Mouse (Mus musculus): ENCODE results near the gene Prkg1.
"Not testable (repeated sequence)": the region's sequence is repeated elsewhere in the genome, so short reads cannot be mapped to it uniquely, and the experiment has no call there.

Prkg1 gene

DNA sequence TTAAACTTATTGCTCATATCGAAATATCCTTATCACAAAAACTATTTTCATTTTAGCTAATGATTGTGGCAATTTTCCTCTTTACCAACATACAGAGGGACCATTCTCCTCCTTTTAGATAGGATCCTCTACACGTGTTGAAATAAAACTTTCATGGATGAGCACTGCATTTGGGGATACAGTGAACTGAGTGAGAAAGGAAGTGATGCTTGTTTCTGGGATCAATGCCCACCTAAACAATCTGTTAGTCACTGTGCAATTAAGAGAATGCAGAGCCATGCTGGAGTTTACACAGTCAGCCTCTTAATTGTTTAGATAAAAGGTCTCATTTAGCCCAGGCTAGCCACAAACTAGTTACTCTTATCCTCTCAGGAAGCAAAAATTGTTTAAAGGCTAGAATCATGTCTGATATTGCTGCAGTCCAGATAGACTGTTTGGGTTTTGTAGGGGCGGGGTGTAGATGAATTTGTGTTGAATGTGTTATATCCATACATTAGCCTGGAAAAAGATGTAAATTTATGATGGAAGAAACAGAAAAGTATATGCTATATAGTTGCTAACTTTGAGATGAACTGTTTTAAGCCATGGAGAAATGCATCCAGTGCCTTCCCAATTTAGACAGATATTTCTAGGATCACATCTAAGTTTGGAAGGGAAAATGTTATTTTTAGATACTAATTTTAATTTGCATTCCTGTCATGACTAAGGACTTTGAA, 1151.5 kb downstream of the Prkg1 start:
- no peak for DNase-seq (ENCODE audit: low spot score)

DNA sequence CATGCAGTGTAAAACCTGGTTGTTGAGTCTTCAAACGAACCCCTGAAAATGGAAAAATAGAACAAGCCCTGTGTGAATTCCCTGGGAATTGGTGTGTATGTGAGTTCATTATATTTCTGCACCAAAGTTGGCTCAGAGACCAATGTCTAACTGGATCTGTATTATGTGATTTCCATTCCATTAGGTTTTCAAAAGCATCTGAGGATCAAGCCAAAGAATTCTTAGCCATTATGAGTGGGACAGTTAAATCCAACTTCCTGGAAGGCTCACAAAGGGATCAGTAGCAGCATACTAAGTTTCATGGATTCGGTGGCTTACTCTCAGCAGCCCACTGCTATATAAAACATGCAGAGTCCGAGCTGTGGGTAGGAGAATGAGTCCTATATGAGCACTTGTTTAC, 1178.5 kb downstream of the Prkg1 start:
- no peak for DNase-seq (ENCODE audit: low spot score)

DNA sequence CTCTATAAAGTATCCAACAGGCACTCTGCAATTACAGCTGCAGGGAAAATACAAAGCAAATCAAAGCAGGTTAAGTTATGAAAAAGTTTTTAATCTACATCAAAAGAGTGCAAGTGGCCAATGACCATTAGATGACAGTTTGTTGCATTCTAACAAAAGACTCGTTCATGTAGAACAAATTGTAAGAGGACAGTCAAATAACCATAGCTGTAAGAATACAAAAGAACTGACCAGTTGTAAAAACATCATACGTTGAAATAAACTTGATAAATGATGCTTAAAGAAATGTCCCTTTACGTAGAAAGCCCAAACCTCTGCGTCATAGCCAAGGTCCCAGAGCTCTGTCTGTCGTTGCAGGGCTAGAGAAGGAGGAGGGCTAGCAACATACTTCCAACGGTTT, 1200.3 kb downstream of the Prkg1 start:
- DNase-seq (ENCODE audit: low spot score): no peak

DNA sequence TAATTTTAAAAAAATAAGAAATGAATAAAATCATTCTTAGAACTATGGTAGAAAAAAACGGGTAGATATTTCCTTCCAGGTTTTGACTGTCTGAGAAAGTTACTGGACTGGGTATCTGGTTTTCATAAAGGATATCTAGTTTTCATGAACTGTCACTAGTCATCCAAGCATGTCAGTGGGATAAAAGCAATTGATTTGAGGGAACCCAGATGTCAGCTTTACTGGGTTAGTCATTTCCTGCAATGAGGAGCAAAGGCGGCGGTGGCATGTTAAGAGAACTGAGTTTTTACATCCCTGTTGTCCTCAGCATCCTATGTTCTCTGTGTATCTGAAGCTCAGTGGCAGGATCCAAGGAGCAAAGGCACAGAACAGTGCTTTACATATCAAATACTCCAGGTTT, 1201.0 kb downstream of the Prkg1 start:
- no peak for DNase-seq (ENCODE audit: low spot score)

DNA sequence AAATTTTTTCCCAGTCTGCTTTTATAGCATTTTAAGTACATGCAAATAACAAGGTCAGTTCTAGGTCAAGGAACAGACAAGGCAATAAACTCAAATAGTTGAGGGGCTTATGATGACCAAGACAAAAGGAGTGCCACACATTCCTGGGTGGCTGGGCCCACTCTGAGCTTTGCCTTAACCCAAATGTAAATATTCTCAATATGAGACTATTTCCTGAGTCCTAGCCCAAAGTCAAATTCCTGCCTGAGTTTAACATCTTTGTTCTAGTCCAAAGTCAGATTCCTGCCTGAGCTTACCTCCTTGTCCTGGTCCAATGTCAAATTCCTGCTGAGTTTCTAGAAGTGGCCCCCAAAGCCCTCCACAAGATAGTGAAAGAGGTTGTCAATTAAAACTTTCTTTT, 1206.8 kb downstream of the Prkg1 start:
- no peak for DNase-seq (ENCODE audit: low spot score)

DNA sequence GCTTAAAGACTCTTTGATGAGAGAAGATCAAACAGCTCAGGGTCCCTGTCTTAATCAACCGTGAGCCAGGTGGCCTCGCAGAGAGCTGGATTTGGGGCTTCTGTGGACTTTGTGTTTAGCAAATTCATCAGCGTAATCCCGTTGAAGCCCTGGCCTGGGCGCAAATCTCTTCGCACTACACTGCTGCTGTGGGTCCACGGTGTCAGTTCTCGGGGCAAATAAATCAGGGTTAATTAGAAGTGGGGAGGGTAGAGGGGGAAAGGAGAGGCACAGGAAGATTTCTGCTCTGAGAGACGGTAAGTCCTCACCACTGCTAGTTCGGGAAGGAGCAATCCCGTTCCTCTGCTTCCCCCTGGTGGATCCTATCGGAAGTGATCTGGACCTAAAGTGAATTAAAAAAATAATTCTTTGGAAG, 1210.4 kb downstream of the Prkg1 start:
- DNase-seq (ENCODE audit: low spot score): peak; percentile 71

DNA sequence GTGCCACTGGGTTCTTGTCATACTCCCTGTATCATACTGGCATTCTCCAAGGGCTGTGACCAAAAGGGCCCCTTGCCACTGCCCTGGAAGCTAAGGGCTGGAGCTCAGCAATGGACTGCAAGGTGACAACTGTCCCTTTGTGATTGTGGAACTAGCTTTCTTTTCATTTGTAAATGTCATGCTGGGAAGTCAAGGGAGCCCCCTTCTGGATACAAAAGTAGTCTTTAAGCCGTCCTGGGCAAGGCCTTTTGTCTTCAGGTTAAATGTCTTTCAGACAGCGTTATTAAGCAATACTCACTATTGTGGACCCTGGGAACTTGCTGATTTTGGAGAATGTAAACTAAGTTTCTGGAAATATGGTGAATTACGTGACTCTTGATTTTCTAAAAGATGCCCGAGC, 1211.1 kb downstream of the Prkg1 start:
- no peak for DNase-seq (ENCODE audit: low spot score)

DNA sequence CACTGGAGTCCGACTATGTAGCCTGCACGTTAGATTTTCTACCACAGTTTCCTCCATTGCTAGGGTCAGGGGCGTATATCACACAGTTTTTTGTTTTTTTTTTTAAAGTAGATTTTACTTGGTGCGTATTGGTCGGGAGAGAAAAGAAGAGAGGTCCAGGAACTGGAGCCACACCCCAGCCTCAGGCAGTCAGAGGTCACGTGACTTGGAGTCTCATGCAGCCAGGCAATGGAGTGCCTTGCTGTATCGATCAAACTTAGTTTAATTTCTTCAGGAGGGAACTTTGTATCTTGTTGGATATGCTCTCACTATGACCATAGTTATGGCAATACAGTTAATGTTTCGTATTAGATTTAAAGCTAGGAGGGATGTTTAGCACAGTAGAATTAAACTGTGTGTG, 1212.6 kb downstream of the Prkg1 start:
- no peak for DNase-seq (ENCODE audit: low spot score)

DNA sequence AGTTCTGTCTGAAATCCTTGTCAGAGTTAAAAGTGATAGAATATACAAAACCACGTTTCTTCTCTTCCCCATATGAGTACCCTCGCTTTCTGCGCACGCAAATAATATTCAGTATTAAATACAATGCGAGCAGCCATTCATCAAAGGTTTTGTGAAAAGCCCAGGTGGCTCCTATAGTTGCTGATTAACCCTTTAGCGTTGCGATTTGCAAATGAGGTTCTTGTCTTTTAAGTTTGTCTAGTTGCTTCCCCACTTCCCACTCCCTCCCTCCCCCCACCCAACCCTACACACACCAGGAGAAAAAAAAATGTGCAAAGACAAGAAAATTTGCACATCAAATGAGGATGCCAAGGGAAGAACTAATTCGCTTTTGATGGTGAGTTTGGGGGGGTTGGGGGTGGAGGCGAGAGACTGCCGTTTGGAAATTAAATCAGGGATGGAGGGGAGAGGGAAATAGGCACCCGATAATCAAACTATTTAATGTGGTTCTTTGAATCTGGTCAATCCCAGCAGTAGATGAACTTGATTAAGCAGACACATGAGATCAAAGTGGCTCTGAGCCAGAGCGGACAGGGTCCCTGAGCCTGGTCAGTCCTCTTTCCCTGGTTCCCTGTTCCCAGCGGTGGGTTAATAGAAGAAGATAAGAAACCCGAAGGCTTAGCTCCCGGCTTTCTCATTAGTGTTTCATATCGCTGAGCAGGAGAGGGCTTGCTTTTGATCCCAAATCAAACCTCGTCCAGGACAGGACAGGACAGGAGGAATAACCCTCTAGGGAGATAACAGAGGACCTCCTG, 1214.8 kb downstream of the Prkg1 start:
- DNase-seq (ENCODE audit: low spot score): no peak

DNA sequence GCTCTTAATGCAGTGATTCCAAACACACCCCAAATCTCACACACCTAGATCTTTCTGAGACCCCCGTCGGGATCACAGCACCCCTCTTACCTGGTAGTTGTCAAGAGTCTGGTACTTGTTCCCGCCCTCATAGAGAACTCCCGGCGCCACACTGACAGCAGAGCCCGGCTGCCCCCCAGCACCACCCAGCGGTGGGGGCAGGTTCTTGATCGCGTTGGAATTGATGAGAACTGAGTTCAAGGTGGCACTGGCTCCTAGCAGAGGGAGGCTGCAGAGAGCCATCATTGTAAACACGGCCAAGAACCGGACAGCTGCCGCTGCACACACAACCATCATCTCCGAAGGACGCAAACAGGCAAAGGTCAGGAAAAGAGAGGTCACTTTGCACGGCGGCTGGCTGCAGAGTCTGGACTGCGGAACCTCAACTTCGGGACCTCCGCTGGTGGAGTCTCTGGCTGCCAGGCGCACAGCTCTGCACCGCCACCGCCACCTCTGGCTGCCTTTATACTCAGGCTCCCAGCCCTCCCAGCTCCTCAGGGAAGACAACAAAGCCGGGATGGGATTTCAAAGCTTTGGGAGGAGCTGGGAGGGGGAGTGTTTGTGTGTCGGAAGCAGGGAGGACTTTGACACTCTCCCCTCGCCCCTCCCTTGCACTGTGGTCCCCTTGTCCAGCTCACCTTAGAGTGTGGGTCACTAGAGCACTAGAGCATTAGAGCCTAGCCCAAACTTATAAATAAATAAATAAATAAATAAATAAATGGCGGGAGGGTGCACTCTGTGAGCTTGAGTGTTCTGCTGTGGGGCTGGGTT, 1215.6 kb downstream of the Prkg1 start, which contains the start of gene Dkk1:
Gene Dkk1, minus strand, starts transcription at position 622 of the 810 bp plus-strand sequence.
- no peak for DNase-seq (ENCODE audit: low spot score)

DNA sequence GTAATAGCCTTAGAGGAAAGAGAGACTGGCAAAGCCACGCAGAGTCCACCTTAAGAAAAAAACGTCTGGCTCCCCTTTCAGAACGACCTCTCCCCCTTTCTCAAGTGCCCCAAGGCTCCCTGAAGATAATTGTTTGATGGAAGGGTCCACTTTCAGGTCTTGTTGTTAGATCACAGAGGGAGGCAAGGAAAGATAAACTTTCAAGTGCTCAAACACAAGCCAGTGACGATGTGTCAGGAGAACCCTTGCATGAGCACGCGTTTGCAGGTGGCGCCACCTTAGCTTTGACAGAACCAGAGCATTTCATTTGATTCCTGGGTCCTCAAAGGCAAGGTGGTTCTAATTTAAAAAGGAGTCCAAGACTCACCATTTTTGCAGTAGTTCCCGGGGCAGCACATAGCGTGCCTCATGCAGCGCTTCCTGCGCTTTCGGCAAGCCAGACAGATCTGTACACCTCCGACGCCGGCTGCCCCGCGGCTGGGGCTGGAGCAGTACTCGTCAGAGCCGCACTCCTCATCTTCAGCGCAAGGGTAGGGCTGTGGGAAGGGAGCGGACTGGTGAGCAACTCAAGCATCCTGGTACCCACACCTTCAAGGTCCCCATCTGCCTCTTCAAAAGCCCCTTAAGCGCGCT, 1216.3 kb downstream of the Prkg1 start:
- no peak for DNase-seq (ENCODE audit: low spot score)

DNA sequence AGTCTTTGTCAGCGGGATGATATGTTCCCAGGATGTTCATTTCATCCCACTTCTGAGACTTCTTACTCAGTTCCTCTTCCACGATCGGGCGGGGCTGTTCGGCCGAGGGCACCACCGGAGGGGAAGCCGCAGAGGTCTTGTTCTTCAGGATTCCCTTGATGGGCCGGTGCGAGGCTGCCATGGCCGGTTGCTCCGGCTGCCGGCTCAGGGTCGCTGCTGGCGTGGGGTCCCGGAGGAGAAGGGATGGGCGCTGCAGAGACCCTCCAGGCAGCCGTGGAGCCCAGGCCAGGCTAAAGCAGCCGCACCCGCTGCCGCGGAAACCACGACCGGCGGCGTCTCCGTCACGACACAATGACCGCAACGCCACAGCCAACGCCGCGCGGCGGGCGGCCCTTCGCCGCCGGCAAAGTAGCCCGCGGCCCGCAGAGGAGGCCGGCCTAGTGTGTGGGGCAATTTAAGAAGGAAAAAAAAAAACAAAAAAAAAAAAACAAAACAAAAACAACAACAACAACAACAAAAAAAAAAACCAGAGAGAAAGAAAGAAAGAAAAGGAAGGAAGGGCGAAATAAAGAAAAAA, 1225.4 kb downstream of the Prkg1 start:
- not testable (repeated sequence) for DNase-seq (ENCODE audit: low spot score)

DNA sequence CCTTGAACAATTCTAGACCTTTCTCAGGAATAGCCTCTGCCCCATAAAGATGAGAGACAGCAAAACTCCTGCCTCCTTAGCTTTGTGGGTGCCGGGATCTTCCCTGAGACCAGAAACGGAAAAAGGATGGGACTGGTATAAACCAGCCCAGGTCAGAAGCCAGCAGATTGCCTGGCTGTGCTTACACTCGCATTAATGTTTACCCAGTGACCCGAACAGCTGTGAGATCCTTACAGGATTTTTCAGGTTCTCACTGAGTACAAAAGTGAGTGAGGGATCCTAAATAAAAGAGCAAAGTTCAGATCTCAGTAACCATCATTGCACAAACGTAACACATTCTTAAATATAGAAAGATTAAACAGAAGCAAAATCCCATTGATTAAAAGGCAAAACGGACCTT, 1248.1 kb downstream of the Prkg1 start:
- no peak for DNase-seq (ENCODE audit: low spot score)
